Mouse (Mus musculus): Measurements from ENCODE around the gene Scg2. TPM values are rescaled to one million over a fixed set of nuclear protein-coding genes. Genes with fewer than 3 reads are reported as not detected.

The Scg2 gene
- polyA plus RNA-seq, 1 experiment from 2014 or later = 83.0 TPM

Other genes with a start within 250 kb of the Scg2 start
- not detected in 2 replicates for gene Ap1s3, start 231.9 kb upstream of the Scg2 start, polyA plus RNA-seq (2015; fragmentation: Nextera tagmentation; extraction: Ambion mirVana)